ENCODE assay signal across 22 mouse cellular contexts in genomic region chr1:166297499-166298111, GRCm38 (mm10). TPM values are rescaled to one million over a fixed set of nuclear protein-coding genes. Genes with fewer than 3 reads are reported as not detected.
DNase-seq lines count a peak whose midpoint lies in the region; ATAC-seq and TF ChIP-seq lines count a peak whose summit lies in the region.
"Had no signal": no experiment of that assay in that cellular context is flagged by ENCODE, and none has a peak within 500 bp of the region (broad histone marks: within the 10 kb centered on the region; RNA-seq: fewer than 3 reads in every experiment).

No protein-coding gene starts in this region.

- no peak overlapping the region for H3K9ac ChIP-seq in stomach, embryonic 16.5 days (ENCODE audit: low read length)
- H3K9ac ChIP-seq: forebrain, embryonic 13.5 days; limb, embryonic 13.5 days; liver, embryonic 15.5 days; neural tube, embryonic 12.5 days had no signal

- no peaks in the 10 kb centered on the region for H3K36me3 ChIP-seq in heart, embryonic 10.5 days
- no peaks in the 10 kb centered on the region for H3K36me3 ChIP-seq in stomach, embryonic 16.5 days (ENCODE audit: control insufficient read depth, insufficient read depth, low read length)
- H3K36me3 ChIP-seq: limb, embryonic 13.5 days; liver, embryonic 15.5 days; neural tube, embryonic 12.5 days had no signal

- no peak overlapping the region for H3K4me3 ChIP-seq in heart, embryonic 10.5 days
- H3K4me3 ChIP-seq in layer of hippocampus, adult 2 months: no peak overlapping the region
- H3K4me3 ChIP-seq in stomach, embryonic 16.5 days (replicated peaks; ENCODE audit: low read length): no peak overlapping the region; the same call in 1 of the 2 replicates
- H3K4me3 ChIP-seq: forebrain, embryonic 13.5 days; limb, embryonic 13.5 days; liver, embryonic 15.5 days; neural tube, embryonic 12.5 days had no signal

- peak; percentile 72 for DNase-seq in heart, adult 11 months
- no peak for DNase-seq in heart, embryonic 10.5 days (ENCODE audit: low spot score)
- DNase-seq in layer of hippocampus, adult 2 months (ENCODE audit: low spot score in 2 of 2): no peak
- DNase-seq in layer of hippocampus, postnatal 14 days (ENCODE audit: low spot score in 2 of 2): no peak
- peak; percentile 64 for DNase-seq in right cerebral cortex, adult 18-20 months
- DNase-seq in right cerebral cortex, postnatal 14 days: no peak
- no peak for DNase-seq in retina, postnatal 1 day
- DNase-seq: cerebellum, adult 2 months; cerebellum, postnatal 36 days; kidney, adult 8-10 months; kidney, postnatal 4 days; lung, postnatal 4 days; thymus, postnatal 25 days had no signal

- ATAC-seq in stomach, embryonic 16.5 days (ENCODE audit: insufficient read depth, low FRiP score): no peak
- ATAC-seq: forebrain, embryonic 13.5 days; inflammation-experienced regulatory T-cells, adult 6 months had no signal

- no peaks in the 10 kb centered on the region for H3K4me1 ChIP-seq in heart, embryonic 10.5 days
- no peaks in the 10 kb centered on the region for H3K4me1 ChIP-seq in stomach, embryonic 16.5 days (ENCODE audit: control insufficient read depth, insufficient read depth, low read length)
- H3K4me1 ChIP-seq: limb, embryonic 13.5 days; liver, embryonic 15.5 days; neural tube, embryonic 12.5 days had no signal

- 71% methylated on average over 15 of the region's 15 CpGs for WGBS in heart, embryonic 10.5 days
- 45% methylated on average over 15 of the region's 15 CpGs for WGBS in stomach, embryonic 16.5 days

- H3K27ac ChIP-seq in heart, embryonic 10.5 days: no peak overlapping the region
- H3K27ac ChIP-seq in layer of hippocampus, adult 2 months: peak overlapping the region; percentile 64
- H3K27ac ChIP-seq in stomach, embryonic 16.5 days (ENCODE audit: low read length): no peak overlapping the region
- H3K27ac ChIP-seq: forebrain, embryonic 13.5 days; limb, embryonic 13.5 days; liver, embryonic 15.5 days; neural tube, embryonic 12.5 days had no signal

- H3K9me3 ChIP-seq in heart, embryonic 10.5 days: no peaks in the 10 kb centered on the region
- H3K9me3 ChIP-seq in stomach, embryonic 16.5 days (replicated peaks; ENCODE audit: control insufficient read depth, low read length): no peaks in the 10 kb centered on the region
- H3K9me3 ChIP-seq: forebrain, embryonic 13.5 days; limb, embryonic 13.5 days; liver, embryonic 15.5 days; neural tube, embryonic 12.5 days had no signal

- H3K4me2 ChIP-seq in stomach, embryonic 16.5 days (ENCODE audit: low read depth, low read length): peak overlapping the region; percentile 30
- H3K4me2 ChIP-seq: forebrain, embryonic 13.5 days; limb, embryonic 13.5 days; liver, embryonic 15.5 days; neural tube, embryonic 12.5 days had no signal

- no peak for TF ChIP-seq CTCF in layer of hippocampus, adult 2 months (conservative IDR thresholded peaks at IDR 0.05)

- 0 out of 2 replicates have a peak, but pooled peaks cover 9% of the 10 kb centered on the region for H3K27me3 ChIP-seq in heart, embryonic 10.5 days (ENCODE audit: insufficient read depth, poor library complexity, severe bottlenecking)
- no peaks in the 10 kb centered on the region for H3K27me3 ChIP-seq in stomach, embryonic 16.5 days (ENCODE audit: control insufficient read depth, insufficient read depth, low read length)
- H3K27me3 ChIP-seq: forebrain, embryonic 13.5 days; limb, embryonic 13.5 days; liver, embryonic 15.5 days; neural tube, embryonic 12.5 days had no signal

RNA-seq across cellular contexts. Expression of gene Ildr2, which starts 43.7 kb away (rescaled TPM):
- polyA plus RNA-seq in heart, embryonic 10.5 days (2016; fragmentation: Nextera tagmentation; extraction: Ambion mirVana): 1.4 and 1.5 TPM in 2 replicates
- total RNA-seq in layer of hippocampus, adult 2 months (2021): 10 to 100 TPM; 71.5 to 73.6 TPM
- total RNA-seq in layer of hippocampus, postnatal 14 days (2021): 10 to 100 TPM; 83.5 to 92.3 TPM
- polyA plus RNA-seq in stomach, embryonic 16.5 days (2015; fragmentation: Nextera tagmentation; extraction: Ambion mirVana): 0.87 and 1.1 TPM in 2 replicates
- polyA plus RNA-seq: inflammation-experienced regulatory T-cells, adult 6 months had no signal

RNA-seq across cellular contexts. Expression of gene Mael, which starts 59.1 kb away (rescaled TPM):
- polyA plus RNA-seq in heart, embryonic 10.5 days (2016; fragmentation: Nextera tagmentation; extraction: Ambion mirVana): 0.09 and 0.11 TPM in 2 replicates
- not detected for total RNA-seq in layer of hippocampus, adult 2 months (2021)
- total RNA-seq in layer of hippocampus, postnatal 14 days (2021): not detected
- not detected in 2 replicates for polyA plus RNA-seq in stomach, embryonic 16.5 days (2015; fragmentation: Nextera tagmentation; extraction: Ambion mirVana)
- total RNA-seq: adrenal gland, adult 18-20 months; adrenal gland, postnatal 4 days had no signal
- polyA plus RNA-seq: forebrain, embryonic 13.5 days; hindbrain, embryonic 11.5 days; inflammation-experienced regulatory T-cells, adult 6 months; neural tube, embryonic 12.5 days had no signal

Comparison
In these comparisons a context has a peak if more than half of its experiments do, and no peak if none do; other contexts are left out.
1. DNase-seq: peak in heart, adult 11 months (single experiment) and right cerebral cortex, adult 18-20 months (single experiment); none in heart, embryonic 10.5 days (single experiment), layer of hippocampus, adult 2 months (0 of 2), layer of hippocampus, postnatal 14 days (0 of 2), right cerebral cortex, postnatal 14 days (single experiment) and retina, postnatal 1 day (single experiment).